ENCODE assay signal across 8 mouse cellular contexts in the genomic region with DNA sequence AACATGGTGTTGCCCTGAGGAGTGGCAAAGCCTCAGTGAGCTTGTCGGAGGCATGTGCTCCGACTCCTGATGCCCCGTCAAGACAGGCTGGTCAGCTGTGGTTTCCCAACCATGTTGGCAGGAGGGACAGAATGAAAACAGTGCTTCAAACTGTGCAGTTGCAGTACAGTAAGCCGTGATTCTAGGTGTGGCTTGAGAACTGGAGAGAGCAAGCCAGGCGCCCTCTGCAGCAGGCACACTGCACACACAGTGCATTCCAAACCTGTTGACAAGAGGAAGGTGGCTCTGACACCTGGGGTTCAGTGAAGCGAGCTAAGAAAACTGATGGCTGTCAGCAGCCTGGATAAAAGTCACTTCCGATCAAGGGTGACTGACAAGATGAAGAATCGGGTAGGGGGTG. TPM values are rescaled to one million over a fixed set of nuclear protein-coding genes. Genes with fewer than 3 reads are reported as not detected.
DNase-seq lines count a peak whose midpoint lies in the region; ATAC-seq and TF ChIP-seq lines count a peak whose summit lies in the region.

No protein-coding gene starts in this region.

- no peak for TF ChIP-seq EP300 in liver, embryonic 14.5 days (IDR thresholded peaks at IDR 0.05; ENCODE audit: low read depth)

- peak; percentile 29; the same call in 1 of the 2 replicates for TF ChIP-seq CTCF in forebrain, postnatal 0 days (IDR thresholded peaks at IDR 0.05; ENCODE audit: low read depth)
- TF ChIP-seq CTCF in liver, embryonic 14.5 days (IDR thresholded peaks at IDR 0.05; ENCODE audit: low read depth): peak; percentile 43

- H3K4me3 ChIP-seq in forebrain, postnatal 0 days (ENCODE audit: low read depth, low read length): no peak overlapping the region
- H3K4me3 ChIP-seq in forebrain, embryonic 12.5 days (replicated peaks): no peak overlapping the region
- no peak overlapping the region for H3K4me3 ChIP-seq in liver, embryonic 14.5 days (ENCODE audit: insufficient read depth in 1 of 2, low read depth in 2 of 2, low read length in 2 of 2)
- no peak overlapping the region for H3K4me3 ChIP-seq in liver, embryonic 11.5 days (ENCODE audit: low read depth, low read length)

- intact Hi-C loops in left cerebral cortex, postnatal 10 days (cut with DNase I): no loop called here

- no peak for DNase-seq in forebrain, postnatal 0 days
- DNase-seq in liver, embryonic 14.5 days (ENCODE audit: low read depth in 3 of 3, low spot score in 3 of 3): no peak
- no peak for DNase-seq in liver, embryonic 11.5 days (ENCODE audit: low spot score)
- DNase-seq in kidney, adult 8-10 months: peak; percentile 29 to 48
- DNase-seq in lung, postnatal 25 days (ENCODE audit: low spot score): peak; percentile 17
- DNase-seq in spleen, postnatal 36 days (ENCODE audit: low spot score in 2 of 2): no peak
- no peak for DNase-seq in left cerebral cortex, postnatal 10 days (ENCODE audit: extremely low spot score in 1 of 2, low spot score in 2 of 2)

- 68% methylated on average over 8 of the region's 8 CpGs for WGBS in forebrain, postnatal 0 days
- WGBS in forebrain, embryonic 12.5 days: 71% methylated on average over 8 of the region's 8 CpGs
- 58% methylated on average over 8 of the region's 8 CpGs for WGBS in liver, embryonic 14.5 days (ENCODE audit: insufficient replicate concordance)
- WGBS in liver, embryonic 11.5 days: 63% methylated on average over 8 of the region's 8 CpGs

- H3K4me2 ChIP-seq in forebrain, postnatal 0 days (ENCODE audit: low read depth): no peak overlapping the region
- no peak overlapping the region for H3K4me2 ChIP-seq in forebrain, embryonic 12.5 days
- H3K4me2 ChIP-seq in liver, embryonic 14.5 days (ENCODE audit: low read depth): no peak overlapping the region
- no peak overlapping the region for H3K4me2 ChIP-seq in liver, embryonic 11.5 days

- no peak; the same call in 1 of the 2 replicates for ATAC-seq in forebrain, postnatal 0 days
- ATAC-seq in forebrain, embryonic 12.5 days (ENCODE audit: low FRiP score): no peak
- ATAC-seq in liver, embryonic 14.5 days (ENCODE audit: insufficient read depth): no peak
- ATAC-seq in liver, embryonic 11.5 days (replicated peaks; ENCODE audit: low FRiP score): no peak

- H3K27me3 ChIP-seq in forebrain, postnatal 0 days (ENCODE audit: insufficient read depth, low read length): no peaks in the 10 kb centered on the region
- no peaks in the 10 kb centered on the region for H3K27me3 ChIP-seq in forebrain, embryonic 12.5 days
- H3K27me3 ChIP-seq in liver, embryonic 14.5 days (ENCODE audit: control insufficient read depth, insufficient read depth, low read length): no peaks in the 10 kb centered on the region
- H3K27me3 ChIP-seq in liver, embryonic 11.5 days (replicated peaks; ENCODE audit: control insufficient read depth, insufficient read depth, low read length): no peaks in the 10 kb centered on the region

- no peaks in the 10 kb centered on the region for H3K36me3 ChIP-seq in forebrain, postnatal 0 days (ENCODE audit: insufficient read depth)
- no peaks in the 10 kb centered on the region for H3K36me3 ChIP-seq in forebrain, embryonic 12.5 days (replicated peaks)
- H3K36me3 ChIP-seq in liver, embryonic 14.5 days (replicated peaks; ENCODE audit: control insufficient read depth, insufficient read depth, low read depth): no peaks in the 10 kb centered on the region
- no peaks in the 10 kb centered on the region for H3K36me3 ChIP-seq in liver, embryonic 11.5 days (ENCODE audit: control insufficient read depth, insufficient read depth, low read length)

- H3K9ac ChIP-seq in forebrain, postnatal 0 days: no peak overlapping the region
- H3K9ac ChIP-seq in forebrain, embryonic 12.5 days: no peak overlapping the region
- H3K9ac ChIP-seq in liver, embryonic 14.5 days (replicated peaks): no peak overlapping the region
- no peak overlapping the region for H3K9ac ChIP-seq in liver, embryonic 11.5 days (ENCODE audit: low read depth, low read length)

- no peaks in the 10 kb centered on the region for H3K9me3 ChIP-seq in forebrain, postnatal 0 days (ENCODE audit: low read length)
- no peaks in the 10 kb centered on the region for H3K9me3 ChIP-seq in forebrain, embryonic 12.5 days
- H3K9me3 ChIP-seq in liver, embryonic 14.5 days (ENCODE audit: control insufficient read depth, low read length): no peaks in the 10 kb centered on the region
- H3K9me3 ChIP-seq in liver, embryonic 11.5 days (ENCODE audit: control insufficient read depth, low read length): no peaks in the 10 kb centered on the region

- no peak overlapping the region for H3K27ac ChIP-seq in forebrain, postnatal 0 days (ENCODE audit: low read depth, low read length)
- H3K27ac ChIP-seq in forebrain, embryonic 12.5 days: no peak overlapping the region
- H3K27ac ChIP-seq in liver, embryonic 14.5 days: no peak overlapping the region
- no peak overlapping the region for H3K27ac ChIP-seq in liver, embryonic 11.5 days (ENCODE audit: low read depth, low read length)

- no peaks in the 10 kb centered on the region for H3K4me1 ChIP-seq in forebrain, postnatal 0 days (ENCODE audit: insufficient read depth)
- no peaks in the 10 kb centered on the region for H3K4me1 ChIP-seq in forebrain, embryonic 12.5 days
- no peaks in the 10 kb centered on the region for H3K4me1 ChIP-seq in liver, embryonic 14.5 days (replicated peaks; ENCODE audit: control insufficient read depth in 2 of 2, insufficient read depth in 2 of 2, low read length in 1 of 2)
- H3K4me1 ChIP-seq in liver, embryonic 11.5 days (replicated peaks; ENCODE audit: control insufficient read depth, insufficient read depth, low read length): no peaks in the 10 kb centered on the region

RNA-seq across cellular contexts. Expression of gene Rps17, which starts 58.1 kb away (rescaled TPM):
- total RNA-seq in forebrain, postnatal 0 days (2014; rRNA removed): 883 and 1,228 TPM in 2 replicates
- 706 and 832 TPM in 2 replicates for polyA plus RNA-seq in forebrain, postnatal 0 days (2015; fragmentation: Nextera tagmentation; extraction: Ambion mirVana)
- 919 and 971 TPM in 2 replicates for polyA plus RNA-seq in forebrain, embryonic 12.5 days (2016; fragmentation: Nextera tagmentation; extraction: Ambion mirVana)
- polyA plus RNA-seq in liver, embryonic 14.5 days (2012; rRNA removed): 1,003 and 1,514 TPM in 2 replicates
- 828 and 838 TPM in 2 replicates for polyA plus RNA-seq in liver, embryonic 14.5 days (2014; fragmentation: Nextera tagmentation; extraction: Ambion mirVana)
- 1,540 and 1,655 TPM in 2 replicates for polyA plus RNA-seq in liver, embryonic 11.5 days (2014; fragmentation: Nextera tagmentation; extraction: Ambion mirVana)
- total RNA-seq in left cerebral cortex, postnatal 10 days (2021): 100 to 1,000 TPM; 621 to 626 TPM

Comparison
In these comparisons a context has a peak if more than half of its experiments do, and no peak if none do; other contexts are left out.
1. DNase-seq: peak in kidney, adult 8-10 months (2 of 2) and lung, postnatal 25 days (single experiment); none in forebrain, postnatal 0 days (single experiment), liver, embryonic 14.5 days (0 of 3), liver, embryonic 11.5 days (single experiment), spleen, postnatal 36 days (0 of 2) and left cerebral cortex, postnatal 10 days (0 of 2).